Mouse (Mus musculus) limb, embryonic 14.5 days (tissue): ENCODE measurements around the gene Mogs. TPM values are rescaled to one million over a fixed set of nuclear protein-coding genes. Genes with fewer than 3 reads are reported as not detected.

Experiments
- ATAC-seq: fragments of 200-750 bp; cut with Nextera tagmentation; 2 replicates; pipeline ENCODE4 v1.8.0; 2017; ENCODE audit warnings: low read depth, moderate number of reproducible peaks, moderate TSS enrichment; ENCODE audit not compliant: low FRiP score
- DNase-seq: peaks from one replicate; pipeline ENCODE4 v3.0.0-alpha.2; 2015; ENCODE audit warnings: low spot score
- H3K27ac ChIP-seq: fragments of 300-500 bp; sonication (generic); replicated peaks from 2 replicates; pipeline ENCODE4 v1.5.1; 2014; ENCODE audit warnings: low read depth, mild to moderate bottlenecking, low read length, moderate library complexity, mixed read lengths
- H3K27me3 ChIP-seq: fragments of 300-500 bp; sonication (generic); 2 replicates; pipeline ENCODE4 v1.6.1; 2014; ENCODE audit warnings: low read length, mixed read lengths; ENCODE audit not compliant: control insufficient read depth, insufficient read depth
- H3K36me3 ChIP-seq: fragments of 300-500 bp; sonication (generic); 2 replicates; pipeline ENCODE4 v1.6.1; 2014; ENCODE audit warnings: mild to moderate bottlenecking, low read length, moderate library complexity, mixed read lengths; ENCODE audit not compliant: control insufficient read depth, insufficient read depth
- H3K4me1 ChIP-seq: fragments of 300-500 bp; sonication (generic); 2 replicates; pipeline ENCODE4 v1.6.1; 2014; ENCODE audit warnings: antibody characterized with exemption, low read length, mixed read lengths; ENCODE audit not compliant: control insufficient read depth, insufficient read depth
- H3K4me2 ChIP-seq: fragments of 300-500 bp; sonication (generic); replicated peaks from 2 replicates; pipeline ENCODE4 v1.6.1; 2014; ENCODE audit warnings: low read depth, mild to moderate bottlenecking, low read length, moderate library complexity; ENCODE audit not compliant: severe bottlenecking
- H3K4me3 ChIP-seq: fragments of 300-500 bp; sonication (generic); replicated peaks from 2 replicates; pipeline ENCODE4 v1.5.1; 2014; ENCODE audit warnings: low read length
- H3K9ac ChIP-seq: fragments of 300-500 bp; sonication (generic); 2 replicates; pipeline ENCODE4 v1.6.1; 2014; ENCODE audit warnings: mild to moderate bottlenecking, low read depth, low read length, moderate library complexity; ENCODE audit not compliant: severe bottlenecking
- H3K9me3 ChIP-seq: fragments of 300-500 bp; sonication (generic); 2 replicates; pipeline ENCODE4 v1.6.1; 2016; ENCODE audit warnings: low read length; ENCODE audit not compliant: control insufficient read depth
- POLR2A ChIP-seq: fragments of 200-500 bp; IDR thresholded peaks from 2 replicates; pipeline ENCODE4 v1.8.0; 2012; ENCODE audit warnings: inconsistent platforms, mild to moderate bottlenecking, moderate library complexity, borderline replicate concordance; ENCODE audit not compliant: insufficient read depth, insufficient read length; ENCODE audit errors: extremely low read depth
- WGBS: fragments of 180-500 bp; shearing (Covaris S2); extraction: QIAGEN DNeasy Blood & Tissue Kit; methylation state at CpG from one replicate; pipeline ENCODE4 v1.1.7; 2014; 5-methylcytosine and 5-hydroxymethylcytosine counted together
- polyA plus RNA-seq, 2 experiments: library from polyadenylated mRNA; depleted of rRNA in 1 of 2; stranded (reverse) in 1 of 2; unstranded in 1 of 2; fragments of >200 nt; fragmentation: Nextera tagmentation in 1 of 2; extraction: Ambion mirVana in 1 of 2; gene quantifications; 2 replicates each; pipeline versions ENCODE4 v1.2.1 to v1.2.3; 2012 to 2014

Mogs gene
- polyA plus RNA-seq, 2 experiments, result 50.9 to 95.2 TPM

DNA sequence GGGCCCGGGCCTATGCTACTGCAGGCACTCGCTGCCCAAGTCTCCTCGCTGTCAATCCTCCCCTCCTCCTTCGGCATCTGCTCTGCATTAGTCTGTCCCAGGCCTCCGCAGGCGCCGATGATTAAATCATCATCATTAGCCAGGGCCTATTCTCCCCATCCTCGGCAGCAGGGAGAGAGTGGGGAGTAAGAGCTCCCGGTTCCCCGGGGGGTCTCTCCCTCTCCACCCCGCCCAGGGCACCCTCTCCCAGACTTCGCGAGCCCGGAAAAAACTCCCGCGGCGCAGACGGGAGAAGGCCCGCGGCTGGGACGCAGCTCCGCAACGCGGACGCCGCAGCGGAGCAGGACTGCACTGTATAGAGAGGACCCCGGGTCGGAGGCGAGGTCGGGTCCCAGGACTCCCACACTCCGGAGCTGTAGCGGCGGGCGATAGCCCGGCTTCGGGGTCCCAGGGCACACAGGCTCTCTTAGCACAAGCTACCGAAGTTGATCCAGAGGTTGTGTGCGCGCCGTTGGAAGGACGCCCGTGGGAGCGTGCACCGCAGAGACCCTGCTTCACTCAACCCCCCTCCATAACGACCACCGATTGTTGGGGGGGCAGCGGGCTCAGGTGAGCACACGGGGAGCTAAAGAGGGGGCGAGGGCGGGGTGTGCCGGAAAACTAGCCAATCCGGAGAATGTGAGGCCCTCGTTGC is 37.5 kb upstream of the Mogs start, which contains the start of gene Pcgf1:
Gene Pcgf1 (plus strand): TSS at position 240 of the 694 bp plus-strand sequence.
- peak within 1 kb of the TSS; percentile 98 for H3K4me2 ChIP-seq
- H3K27ac ChIP-seq, result peak within 1 kb of the TSS; percentile 82
- H3K9ac ChIP-seq, result peak within 1 kb of the TSS; percentile 73
- no peak for TF ChIP-seq POLR2A
- ATAC-seq (peak; percentile 59), DNase-seq (peak; percentile 97)
- peak within 1 kb of the TSS; percentile 78 for H3K4me3 ChIP-seq
- H3K4me1 ChIP-seq, result 0 out of 2 replicates have a peak, but pooled peaks cover 5% of the 10 kb centered on the region
- no peaks in the 10 kb centered on the region for H3K9me3 ChIP-seq
- H3K27me3 ChIP-seq, result peaks cover 24% of the 10 kb centered on the region
- WGBS, result under 1% methylated on average over 43 of the region's 54 CpGs
- peaks cover 26% of the 10 kb centered on the region for H3K36me3 ChIP-seq

DNA sequence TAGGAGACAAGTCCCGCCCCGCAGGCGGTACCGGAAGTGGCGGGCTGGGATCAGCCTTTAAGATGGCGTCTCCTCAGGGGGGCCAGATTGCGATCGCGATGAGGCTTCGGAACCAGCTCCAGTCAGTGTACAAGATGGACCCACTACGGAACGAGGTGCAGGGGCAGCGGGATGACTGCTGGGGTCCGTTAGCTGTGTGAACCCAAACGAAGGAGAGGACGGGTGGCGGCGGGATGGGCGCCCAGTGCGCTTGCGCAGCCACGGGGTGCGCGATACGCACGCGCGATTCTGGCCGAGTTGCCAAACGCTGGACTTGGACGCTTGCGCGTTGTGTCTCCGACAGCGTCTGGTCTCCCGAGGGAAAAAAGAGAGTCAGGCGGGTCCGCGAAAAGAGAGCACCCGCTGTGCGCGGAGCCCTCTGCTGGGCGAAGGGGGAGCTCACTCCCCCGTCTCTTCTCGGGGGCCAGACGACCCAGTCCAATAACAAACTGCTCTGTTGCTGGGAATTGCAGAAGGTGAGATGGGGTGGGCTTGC is 36.9 kb upstream of the Mogs start:
- TF ChIP-seq POLR2A, result peak; percentile 28; the same call in 1 of the 2 replicates
- under 1% methylated on average over 46 of the region's 46 CpGs for WGBS
- Histone ChIP-seq H3K9me3 (no peaks in the 10 kb centered on the region), H3K4me1 (0 out of 2 replicates have a peak, but pooled peaks cover 5% of the 10 kb centered on the region), H3K27me3 (peaks cover 24% of the 10 kb centered on the region), H3K27ac (peak overlapping the region; percentile 82), H3K9ac (peak overlapping the region; percentile 73), H3K36me3 (peaks cover 26% of the 10 kb centered on the region), H3K4me3 (peak overlapping the region; percentile 78), H3K4me2 (peak overlapping the region; percentile 75)
- peak; percentile 88 for DNase-seq
- ATAC-seq, result peak; percentile 95

GRCm38 (mm10) chr6:83080210-83080609 is 35.1 kb upstream of the Mogs start:
- ATAC-seq (no peak), DNase-seq (no peak)
- Histone ChIP-seq H3K4me2 (no peak overlapping the region), H3K9ac (no peak overlapping the region), H3K27me3 (peaks cover 28% of the 10 kb centered on the region), H3K4me3 (no peak overlapping the region), H3K27ac (no peak overlapping the region), H3K9me3 (no peaks in the 10 kb centered on the region), H3K36me3 (peaks cover 26% of the 10 kb centered on the region), H3K4me1 (0 out of 2 replicates have a peak, but pooled peaks cover 5% of the 10 kb centered on the region)
- 96% methylated on average over 5 of the region's 5 CpGs for WGBS
- TF ChIP-seq POLR2A, result no peak

- no peaks in the 10 kb centered on the region for H3K9me3 ChIP-seq
- H3K27ac ChIP-seq, result no peak overlapping the region
- peak overlapping the region; percentile 2; the same call in 1 of the 2 replicates for H3K9ac ChIP-seq
Observed at GRCm38 (mm10) chr6:83083497-83083896, 31.8 kb upstream of the Mogs start.

DNA sequence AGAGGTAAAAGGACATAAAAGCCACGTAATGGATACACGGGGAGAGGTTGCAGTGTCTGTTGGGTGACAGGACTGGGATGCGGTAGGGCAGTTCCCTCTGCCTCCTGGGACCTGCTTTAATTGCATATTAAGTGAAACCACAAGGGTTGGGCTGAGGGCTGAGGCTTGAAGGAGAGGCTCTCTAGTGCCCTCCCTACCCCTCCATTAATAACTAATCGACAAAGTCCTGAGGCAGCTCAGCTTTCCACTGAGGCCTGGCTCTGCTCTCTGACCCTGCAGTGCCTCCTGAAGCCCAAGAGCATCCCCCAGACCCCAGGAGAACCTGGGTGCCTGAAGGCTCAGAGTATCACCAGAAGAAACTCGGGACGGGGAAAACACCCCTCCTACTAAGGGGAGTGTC is 30.8 kb upstream of the Mogs start:
- ATAC-seq (no peak), DNase-seq (no peak)
- H3K9me3 ChIP-seq, result no peaks in the 10 kb centered on the region
- TF ChIP-seq POLR2A, result no peak
- H3K4me2 ChIP-seq, result no peak overlapping the region
- peaks cover 8% of the 10 kb centered on the region; the same call in 1 of the 2 replicates for H3K4me1 ChIP-seq
- no peak overlapping the region for H3K4me3 ChIP-seq
- WGBS, result 6% methylated on average over 6 of the region's 6 CpGs
- peaks cover 60% of the 10 kb centered on the region for H3K27me3 ChIP-seq
- H3K27ac ChIP-seq, result no peak overlapping the region
- H3K9ac ChIP-seq, result no peak overlapping the region
- H3K36me3 ChIP-seq, result peaks cover 26% of the 10 kb centered on the region

More at GRCm38 (mm10) chr6:83083497-83083896, 31.8 kb upstream of the Mogs start:
- no peak for TF ChIP-seq POLR2A
- Histone ChIP-seq H3K4me3 (no peak overlapping the region), H3K4me2 (no peak overlapping the region), H3K4me1 (peaks cover 12% of the 10 kb centered on the region; the same call in 1 of the 2 replicates), H3K27me3 (peaks cover 52% of the 10 kb centered on the region), H3K36me3 (peaks cover 26% of the 10 kb centered on the region)
- ATAC-seq (no peak), DNase-seq (no peak)
- WGBS, result 29% methylated on average over 5 of the region's 5 CpGs
